Mouse (Mus musculus) liver, embryonic 16.5 days (tissue): ENCODE data around the gene Chrnb4. TPM values are rescaled to one million over a fixed set of nuclear protein-coding genes. Genes with fewer than 3 reads are reported as not detected.

Experiments used
- ATAC-seq: fragments of 200-750 bp; cut with Nextera tagmentation; 2 replicates; pipeline ENCODE4 v1.8.0; 2017; ENCODE audit warnings: low read depth, mild to moderate bottlenecking, moderate number of reproducible peaks, moderate library complexity
- H3K27ac ChIP-seq: fragments of 300-500 bp; sonication (generic); 2 replicates; pipeline ENCODE4 v1.5.1; 2014; ENCODE audit warnings: mild to moderate bottlenecking, low read length
- H3K27me3 ChIP-seq: fragments of 300-500 bp; sonication (generic); 2 replicates; pipeline ENCODE4 v1.6.1; 2014; ENCODE audit warnings: low read depth, low read length, mixed read lengths; ENCODE audit not compliant: control insufficient read depth, insufficient read depth
- H3K36me3 ChIP-seq: fragments of 300-500 bp; sonication (generic); 2 replicates; pipeline ENCODE4 v1.6.1; 2014; ENCODE audit warnings: mild to moderate bottlenecking; ENCODE audit not compliant: control insufficient read depth, insufficient read depth
- H3K4me1 ChIP-seq: fragments of 300-500 bp; sonication (generic); 2 replicates; pipeline ENCODE4 v1.6.1; 2014; ENCODE audit warnings: low read depth, low read length, mixed read lengths; ENCODE audit not compliant: control insufficient read depth
- H3K4me2 ChIP-seq: fragments of 300-500 bp; sonication (generic); 2 replicates; pipeline ENCODE4 v1.6.1; 2014; ENCODE audit warnings: low read depth, low read length, mixed read lengths
- H3K4me3 ChIP-seq: fragments of 300-500 bp; sonication (generic); 2 replicates; pipeline ENCODE4 v1.5.1; 2014; ENCODE audit warnings: low read depth, mild to moderate bottlenecking, low read length
- H3K9ac ChIP-seq: fragments of 300-500 bp; sonication (generic); 2 replicates; pipeline ENCODE4 v1.6.1; 2014; ENCODE audit warnings: low read depth, low read length
- H3K9me3 ChIP-seq: fragments of 300-500 bp; sonication (generic); replicated peaks from 2 replicates; pipeline ENCODE4 v1.6.1; 2016; ENCODE audit warnings: low read length; ENCODE audit not compliant: control insufficient read depth
- WGBS: fragments of 180-500 bp; shearing (Covaris S2); extraction: QIAGEN DNeasy Blood & Tissue Kit; methylation state at CpG from one replicate; pipeline ENCODE4 v1.1.7; 2014; ENCODE audit not compliant: insufficient replicate concordance; 5-methylcytosine and 5-hydroxymethylcytosine counted together
- polyA plus RNA-seq: library from polyadenylated mRNA; unstranded; fragments of >200 nt; fragmentation: Nextera tagmentation; extraction: Ambion mirVana; gene quantifications from 2 replicates; pipeline ENCODE4 v1.2.1, GENCODE M21; 2015

Gene Chrnb4
- polyA plus RNA-seq, 1 experiment from 2014 or later = 0.04 TPM

GRCm38 (mm10) chr9:55026275-55026663 is 22.3 kb downstream of the Chrnb4 start, which contains the start of gene Chrna3:
Gene Chrna3, minus strand, starts transcription at chr9:55026562.
- no peak within 1 kb of the TSS for H3K4me2 ChIP-seq
- H3K36me3 ChIP-seq = no peaks in the 10 kb centered on the region
- H3K4me1 ChIP-seq = no peaks in the 10 kb centered on the region
- H3K4me3 ChIP-seq = no peak within 1 kb of the TSS
- no peaks in the 10 kb centered on the region for H3K9me3 ChIP-seq
- ATAC-seq = no peak
- peaks cover 36% of the 10 kb centered on the region for H3K27me3 ChIP-seq
- 3% methylated on average over 39 of the region's 39 CpGs for WGBS
- no peak within 1 kb of the TSS for H3K9ac ChIP-seq
- H3K27ac ChIP-seq = no peak within 1 kb of the TSS

- peaks cover 36% of the 10 kb centered on the region for H3K27me3 ChIP-seq
- H3K9me3 ChIP-seq = no peaks in the 10 kb centered on the region
- H3K4me1 ChIP-seq = no peaks in the 10 kb centered on the region
- ATAC-seq = no peak
- no peak overlapping the region for H3K9ac ChIP-seq
- H3K27ac ChIP-seq = no peak overlapping the region
- no peak overlapping the region for H3K4me3 ChIP-seq
- WGBS = 13% methylated on average over 38 of the region's 38 CpGs
- no peak overlapping the region for H3K4me2 ChIP-seq
- H3K36me3 ChIP-seq = no peaks in the 10 kb centered on the region
These were observed 22.9 kb downstream of the Chrnb4 start for GRCm38 (mm10) chr9:55025534-55026274.

GRCm38 (mm10) chr9:55023902-55024583 is 24.5 kb downstream of the Chrnb4 start:
- no peak for ATAC-seq
- H3K27ac ChIP-seq = no peak overlapping the region
- no peak overlapping the region for H3K4me3 ChIP-seq
- H3K27me3 ChIP-seq = peaks cover 36% of the 10 kb centered on the region
- no peaks in the 10 kb centered on the region for H3K4me1 ChIP-seq
- no peak overlapping the region for H3K4me2 ChIP-seq
- no peak overlapping the region for H3K9ac ChIP-seq
- WGBS = 37% methylated on average over 13 of the region's 13 CpGs
- no peaks in the 10 kb centered on the region for H3K36me3 ChIP-seq
- H3K9me3 ChIP-seq = no peaks in the 10 kb centered on the region

GRCm38 (mm10) chr9:55023326-55023725 is 25.3 kb downstream of the Chrnb4 start:
- Histone ChIP-seq H3K36me3 (no peaks in the 10 kb centered on the region), H3K4me3 (no peak overlapping the region), H3K27me3 (peaks cover 36% of the 10 kb centered on the region), H3K4me1 (no peaks in the 10 kb centered on the region), H3K9me3 (no peaks in the 10 kb centered on the region), H3K4me2 (no peak overlapping the region), H3K9ac (no peak overlapping the region), H3K27ac (no peak overlapping the region)
- WGBS = 59% methylated on average over 5 of the region's 5 CpGs
- ATAC-seq = no peak

GRCm38 (mm10) chr9:55016926-55017325 is 31.7 kb downstream of the Chrnb4 start:
- no peak overlapping the region for H3K4me2 ChIP-seq
- no peak overlapping the region for H3K27ac ChIP-seq
- H3K4me3 ChIP-seq = no peak overlapping the region
- no peak overlapping the region for H3K9ac ChIP-seq
- 39% methylated on average over 3 of the region's 3 CpGs for WGBS
- H3K4me1 ChIP-seq = no peaks in the 10 kb centered on the region
- H3K36me3 ChIP-seq = no peaks in the 10 kb centered on the region
- H3K27me3 ChIP-seq = no peaks in the 10 kb centered on the region
- no peak for ATAC-seq
- H3K9me3 ChIP-seq = no peaks in the 10 kb centered on the region

- Histone ChIP-seq H3K27ac (no peak overlapping the region), H3K4me2 (no peak overlapping the region), H3K9me3 (no peaks in the 10 kb centered on the region), H3K9ac (no peak overlapping the region), H3K27me3 (no peaks in the 10 kb centered on the region), H3K36me3 (no peaks in the 10 kb centered on the region), H3K4me3 (no peak overlapping the region), H3K4me1 (no peaks in the 10 kb centered on the region)
- 27% methylated on average over 6 of the region's 6 CpGs for WGBS
- ATAC-seq = no peak
These were observed 37.8 kb downstream of the Chrnb4 start for GRCm38 (mm10) chr9:55010588-55011350.

- no peak overlapping the region for H3K4me2 ChIP-seq
- no peak overlapping the region for H3K27ac ChIP-seq
- H3K9ac ChIP-seq = no peak overlapping the region
- 44% methylated on average over 2 of the region's 2 CpGs for WGBS
- no peak for ATAC-seq
- H3K27me3 ChIP-seq = no peaks in the 10 kb centered on the region
- H3K36me3 ChIP-seq = no peaks in the 10 kb centered on the region
- no peak overlapping the region for H3K4me3 ChIP-seq
- H3K4me1 ChIP-seq = no peaks in the 10 kb centered on the region
- no peaks in the 10 kb centered on the region for H3K9me3 ChIP-seq
These were observed 38.9 kb downstream of the Chrnb4 start for GRCm38 (mm10) chr9:55009692-55010091.

- H3K9me3 ChIP-seq = no peaks in the 10 kb centered on the region
- no peak overlapping the region for H3K4me3 ChIP-seq
- H3K4me2 ChIP-seq = no peak overlapping the region
- H3K9ac ChIP-seq = no peak overlapping the region
- H3K36me3 ChIP-seq = no peaks in the 10 kb centered on the region
- no peak overlapping the region for H3K27ac ChIP-seq
- no peaks in the 10 kb centered on the region for H3K4me1 ChIP-seq
- WGBS = 48% methylated on average over 4 of the region's 4 CpGs
- ATAC-seq = no peak
- H3K27me3 ChIP-seq = no peaks in the 10 kb centered on the region
These were observed 45.0 kb downstream of the Chrnb4 start for GRCm38 (mm10) chr9:55003609-55004008.
